Mouse (Mus musculus) forebrain, postnatal 0 days (tissue): ENCODE data around the gene Lekr1. TPM values are rescaled to one million over a fixed set of nuclear protein-coding genes. Genes with fewer than 3 reads are reported as not detected.

Source experiments
- ATAC-seq: fragments of 200-750 bp; cut with Nextera tagmentation; 2 replicates; pipeline ENCODE4 v1.8.0; 2017; ENCODE audit warnings: mild to moderate bottlenecking, moderate library complexity
- DNase-seq: peaks from one replicate; pipeline ENCODE4 v3.0.0-alpha.2; 2015
- H3K27ac ChIP-seq: fragments of 300-500 bp; sonication (generic); 2 replicates; pipeline ENCODE4 v1.5.1; 2014; ENCODE audit warnings: low read depth, mild to moderate bottlenecking, antibody characterized with exemption, low read length, moderate library complexity, mixed read lengths
- H3K27me3 ChIP-seq: fragments of 300-500 bp; sonication (generic); 2 replicates; pipeline ENCODE4 v1.6.1; 2014; ENCODE audit warnings: mild to moderate bottlenecking, low read length, mixed read lengths; ENCODE audit not compliant: insufficient read depth
- H3K36me3 ChIP-seq: fragments of 300-500 bp; sonication (generic); 2 replicates; pipeline ENCODE4 v1.6.1; 2014; ENCODE audit warnings: mild to moderate bottlenecking, moderate library complexity; ENCODE audit not compliant: insufficient read depth
- H3K4me1 ChIP-seq: fragments of 300-500 bp; sonication (generic); 2 replicates; pipeline ENCODE4 v1.6.1; 2014; ENCODE audit warnings: antibody characterized with exemption; ENCODE audit not compliant: insufficient read depth
- H3K4me2 ChIP-seq: fragments of 300-500 bp; sonication (generic); 2 replicates; pipeline ENCODE4 v1.6.1; 2014; ENCODE audit warnings: low read depth, mild to moderate bottlenecking, moderate library complexity
- H3K4me3 ChIP-seq: fragments of 300-500 bp; sonication (generic); 2 replicates; pipeline ENCODE4 v1.5.1; 2014; ENCODE audit warnings: low read depth, low read length, mixed read lengths
- H3K9ac ChIP-seq: fragments of 300-500 bp; sonication (generic); 2 replicates; pipeline ENCODE4 v1.6.1; 2014; ENCODE audit warnings: mild to moderate bottlenecking
- H3K9me3 ChIP-seq: fragments of 300-500 bp; sonication (generic); 2 replicates; pipeline ENCODE4 v1.6.1; 2016; ENCODE audit warnings: low read length
- CTCF ChIP-seq: sonication (generic); IDR thresholded peaks from 2 replicates; pipeline ENCODE4 v1.5.1; 2016; ENCODE audit warnings: antibody characterized with exemption, control low read depth, low read depth
- WGBS: fragments of 180-500 bp; shearing (Covaris S2); extraction: QIAGEN DNeasy Blood & Tissue Kit; methylation state at CpG from one replicate; pipeline ENCODE4 v1.1.7; 2014; 5-methylcytosine and 5-hydroxymethylcytosine counted together
- microRNA-seq, 2 experiments: library from miRNA; unstranded; fragments of <30 nt; microRNA quantifications; one replicate each; pipeline ENCODE4; 2016
- polyA plus RNA-seq: library from polyadenylated mRNA; unstranded; fragments of >200 nt; fragmentation: Nextera tagmentation; extraction: Ambion mirVana; gene quantifications from 2 replicates; pipeline ENCODE4 v1.2.1, GENCODE M21; 2015
- total RNA-seq: library from RNA; depleted of rRNA; stranded (reverse); fragments of >200 nt; gene quantifications from 2 replicates; pipeline ENCODE4 v1.2.3, GENCODE M21; 2014; rRNA removed

Gene Lekr1
- total and polyA plus RNA-seq, 2 experiments from 2014 or later, result 3.8 to 4.8 TPM

- Histone ChIP-seq H3K9ac (no peak overlapping the region), H3K36me3 (no peaks in the 10 kb centered on the region), H3K4me3 (no peak overlapping the region), H3K4me2 (no peak overlapping the region), H3K27ac (no peak overlapping the region), H3K9me3 (no peaks in the 10 kb centered on the region), H3K4me1 (peaks cover 4% of the 10 kb centered on the region; the same call in 1 of the 2 replicates), H3K27me3 (no peaks in the 10 kb centered on the region)
- TF ChIP-seq CTCF, result no peak
- 82% methylated on average over 6 of the region's 6 CpGs for WGBS
- DNase-seq (no peak), ATAC-seq (no peak)
Observed at GRCm38 (mm10) chr3:65869724-65870123, 203.7 kb downstream of the Lekr1 start.

GRCm38 (mm10) chr3:65871188-65871603 lies 205.2 kb downstream of the Lekr1 start:
- H3K4me2 ChIP-seq, result no peak overlapping the region
- H3K4me3 ChIP-seq, result no peak overlapping the region
- H3K9me3 ChIP-seq, result no peaks in the 10 kb centered on the region
- no peak overlapping the region for H3K27ac ChIP-seq
- no peaks in the 10 kb centered on the region for H3K36me3 ChIP-seq
- TF ChIP-seq CTCF, result no peak
- DNase-seq (no peak), ATAC-seq (peak; percentile 77)
- no peaks in the 10 kb centered on the region for H3K27me3 ChIP-seq
- H3K4me1 ChIP-seq, result peaks cover 4% of the 10 kb centered on the region; the same call in 1 of the 2 replicates
- H3K9ac ChIP-seq, result no peak overlapping the region
- 20% methylated on average over 12 of the region's 12 CpGs for WGBS

GRCm38 (mm10) chr3:65871609-65872272 lies 205.7 kb downstream of the Lekr1 start:
- 41% methylated on average over 10 of the region's 10 CpGs for WGBS
- no peak overlapping the region for H3K27ac ChIP-seq
- ATAC-seq, result no peak; the same call in 1 of the 2 replicates
- no peak for DNase-seq
- no peak overlapping the region for H3K4me2 ChIP-seq
- peaks cover 4% of the 10 kb centered on the region; the same call in 1 of the 2 replicates for H3K4me1 ChIP-seq
- no peaks in the 10 kb centered on the region for H3K36me3 ChIP-seq
- no peak for TF ChIP-seq CTCF
- no peaks in the 10 kb centered on the region for H3K27me3 ChIP-seq
- no peaks in the 10 kb centered on the region for H3K9me3 ChIP-seq
- no peak overlapping the region for H3K9ac ChIP-seq
- no peak overlapping the region for H3K4me3 ChIP-seq

- Histone ChIP-seq H3K27me3 (no peaks in the 10 kb centered on the region), H3K9ac (no peak overlapping the region), H3K4me1 (peaks cover 4% of the 10 kb centered on the region; the same call in 1 of the 2 replicates), H3K4me2 (no peak overlapping the region), H3K9me3 (no peaks in the 10 kb centered on the region), H3K4me3 (no peak overlapping the region), H3K27ac (no peak overlapping the region), H3K36me3 (no peaks in the 10 kb centered on the region)
- TF ChIP-seq CTCF, result no peak
- 83% methylated on average over 13 of the region's 13 CpGs for WGBS
- ATAC-seq (no peak), DNase-seq (no peak)
Observed at GRCm38 (mm10) chr3:65873093-65873830, 207.2 kb downstream of the Lekr1 start.

Small RNA genes within 50 kb of the gene (microRNA-seq; reads per million reads assigned to microRNA genes)
- 0 to 0.39 reads per million in 2 experiments for gene Mir8120

Other genes starting within 250 kb of the Lekr1 start
- 23.3 and 26.8 TPM in 2 replicates for gene Tiparp, start 137.8 kb upstream of the Lekr1 start, total RNA-seq
- 19.5 and 19.9 TPM in 2 replicates for gene Tiparp, start 137.8 kb upstream of the Lekr1 start, polyA plus RNA-seq